Mouse (Mus musculus): ENCODE results near the gene Sema4g.

- TF ChIP-seq GATA1 (IDR thresholded peaks at IDR 0.05; ENCODE audit: borderline replicate concordance, low read length) (no peak), FLI1 (IDR thresholded peaks at IDR 0.05; ENCODE audit: low read length) (no peak)
Measured at GRCm38 (mm10) chr19:45023993-45024392, 35.1 kb downstream of the Sema4g start.

All from megakaryocyte, embryonic 14.5 days (primary cell).